Mouse (Mus musculus) limb, embryonic 13.5 days (tissue): Measurements from ENCODE around the gene Fbxo45. TPM values are rescaled to one million over a fixed set of nuclear protein-coding genes. Genes with fewer than 3 reads are reported as not detected.
A peak's percentile ranks its signal among the peaks of the same experiment; 100 is the strongest.

ENCODE experiments used
- ATAC-seq: fragments of 200-750 bp; cut with Nextera tagmentation; 2 replicates; pipeline ENCODE4 v1.8.0; 2017; ENCODE audit warnings: low read depth, moderate number of reproducible peaks, moderate TSS enrichment; ENCODE audit not compliant: low FRiP score
- H3K27ac ChIP-seq: fragments of 300-500 bp; sonication (generic); 2 replicates; pipeline ENCODE4 v1.5.1; 2015; ENCODE audit warnings: inconsistent platforms, mild to moderate bottlenecking, moderate library complexity
- H3K27me3 ChIP-seq: fragments of 300-500 bp; sonication (generic); 2 replicates; pipeline ENCODE4 v1.6.1; 2015; ENCODE audit warnings: mild to moderate bottlenecking, inconsistent platforms
- H3K36me3 ChIP-seq: fragments of 300-500 bp; sonication (generic); 2 replicates; pipeline ENCODE4 v1.6.1; 2015; ENCODE audit warnings: inconsistent platforms, mild to moderate bottlenecking, moderate library complexity
- H3K4me1 ChIP-seq: fragments of 300-500 bp; sonication (generic); 2 replicates; pipeline ENCODE4 v1.6.1; 2015; ENCODE audit warnings: inconsistent platforms
- H3K4me2 ChIP-seq: fragments of 300-500 bp; sonication (generic); replicated peaks from 2 replicates; pipeline ENCODE4 v1.6.1; 2015; ENCODE audit warnings: inconsistent platforms, mild to moderate bottlenecking, moderate library complexity
- H3K4me3 ChIP-seq: fragments of 300-500 bp; sonication (generic); 2 replicates; pipeline ENCODE4 v1.5.1; 2015; ENCODE audit warnings: moderate library complexity, mild to moderate bottlenecking, inconsistent platforms
- H3K9ac ChIP-seq: fragments of 300-500 bp; sonication (generic); 2 replicates; pipeline ENCODE4 v1.6.1; 2015; ENCODE audit warnings: mild to moderate bottlenecking, inconsistent platforms
- H3K9me3 ChIP-seq: fragments of 300-500 bp; sonication (generic); 2 replicates; pipeline ENCODE4 v1.6.1; 2016; ENCODE audit warnings: inconsistent platforms
- WGBS: fragments of 180-500 bp; shearing (Covaris S2); methylation state at CpG from one replicate; pipeline ENCODE4 v1.1.7; 2015; 5-methylcytosine and 5-hydroxymethylcytosine counted together
- microRNA counts: library from miRNA; unstranded; fragments of <30 nt; microRNA quantifications from one replicate; lab custom pipeline; 2016
- microRNA-seq: library from miRNA; unstranded; fragments of <30 nt; microRNA quantifications from one replicate; pipeline ENCODE4, GENCODE M21; 2016
- polyA plus RNA-seq: library from polyadenylated mRNA; unstranded; fragments of >200 nt; fragmentation: Nextera tagmentation; extraction: Ambion mirVana; gene quantifications from 2 replicates; pipeline ENCODE4 v1.2.1, GENCODE M21; 2015

Fbxo45 gene
- polyA plus RNA-seq, 1 experiment from 2014 or later: 10.5 TPM

- Histone ChIP-seq H3K27ac (peak overlapping the region; percentile 63; the same call in 1 of the 2 replicates), H3K4me1 (peaks cover 7% of the 10 kb centered on the region), H3K9ac (peak overlapping the region; percentile 48; the same call in 1 of the 2 replicates), H3K27me3 (no peaks in the 10 kb centered on the region), H3K4me2 (peak overlapping the region; percentile 45), H3K36me3 (no peaks in the 10 kb centered on the region), H3K4me3 (peak overlapping the region; percentile 20), H3K9me3 (no peaks in the 10 kb centered on the region)
- 51% methylated on average over 21 of the region's 21 CpGs for WGBS
- ATAC-seq: no peak
Measured at GRCm38 (mm10) chr16:32200256-32201003, 46.5 kb downstream of the Fbxo45 start.

- Histone ChIP-seq H3K9ac (no peak overlapping the region), H3K4me1 (peaks cover 9% of the 10 kb centered on the region; the same call in 1 of the 2 replicates), H3K4me2 (no peak overlapping the region), H3K27me3 (no peaks in the 10 kb centered on the region), H3K9me3 (no peaks in the 10 kb centered on the region), H3K27ac (no peak overlapping the region), H3K36me3 (no peaks in the 10 kb centered on the region), H3K4me3 (no peak overlapping the region)
- no peak for ATAC-seq
- WGBS: 62% methylated on average over 12 of the region's 12 CpGs
Measured at GRCm38 (mm10) chr16:32190011-32190441, 56.9 kb downstream of the Fbxo45 start.

- Histone ChIP-seq H3K4me3 (no peak overlapping the region), H3K4me2 (no peak overlapping the region), H3K9ac (no peak overlapping the region), H3K36me3 (no peaks in the 10 kb centered on the region), H3K27ac (no peak overlapping the region), H3K4me1 (peaks cover 9% of the 10 kb centered on the region; the same call in 1 of the 2 replicates), H3K27me3 (no peaks in the 10 kb centered on the region), H3K9me3 (no peaks in the 10 kb centered on the region)
- WGBS: 60% methylated on average over 6 of the region's 6 CpGs
- ATAC-seq: no peak
Measured at GRCm38 (mm10) chr16:32189109-32189508, 57.8 kb downstream of the Fbxo45 start.

- no peak for ATAC-seq
- Histone ChIP-seq H3K36me3 (no peaks in the 10 kb centered on the region), H3K9ac (no peak overlapping the region), H3K27ac (no peak overlapping the region), H3K4me3 (no peak overlapping the region), H3K9me3 (no peaks in the 10 kb centered on the region), H3K4me1 (peaks cover 9% of the 10 kb centered on the region; the same call in 1 of the 2 replicates), H3K4me2 (no peak overlapping the region), H3K27me3 (no peaks in the 10 kb centered on the region)
- 95% methylated on average over 5 of the region's 5 CpGs for WGBS
Measured at GRCm38 (mm10) chr16:32186056-32186455, 60.9 kb downstream of the Fbxo45 start.

MicroRNAs encoded within 50 kb of the gene (microRNA counts, 519-probe panel; counts per million panel counts)
- microRNA mmu-miR-1946a (lab: Ali Mortazavi, UCI): not detected

Small RNAs within 50 kb of the gene (microRNA-seq; reads per million reads assigned to microRNA genes)
- not detected for gene Mir1946a

Other genes with a start within 250 kb of the Fbxo45 start
- 16.8 and 18.2 TPM in 2 replicates for gene Senp5, start 243.9 kb downstream of the Fbxo45 start, polyA plus RNA-seq
- gene Pak2, start 167.8 kb downstream of the Fbxo45 start, polyA plus RNA-seq: 30.0 and 32.3 TPM in 2 replicates
- gene Pigx, start 147.4 kb downstream of the Fbxo45 start, polyA plus RNA-seq: 124 and 126 TPM in 2 replicates
- 30.0 and 33.2 TPM in 2 replicates for gene Cep19, start 147.4 kb downstream of the Fbxo45 start, polyA plus RNA-seq
- 12.3 and 14.3 TPM in 2 replicates for gene Nrros, start 81.6 kb downstream of the Fbxo45 start, polyA plus RNA-seq
- 0.36 TPM in 1 of 2 replicates, not detected in the other for gene Bex6, start 67.3 kb downstream of the Fbxo45 start, polyA plus RNA-seq
- gene Wdr53, start 69 bp upstream of the Fbxo45 start, polyA plus RNA-seq: 17.0 and 18.6 TPM in 2 replicates
- gene Smco1, start 24.3 kb upstream of the Fbxo45 start, polyA plus RNA-seq: not detected in 2 replicates
- 37.1 and 37.2 TPM in 2 replicates for gene Rnf168, start 30.3 kb upstream of the Fbxo45 start, polyA plus RNA-seq
- gene Ubxn7, start 85.1 kb upstream of the Fbxo45 start, polyA plus RNA-seq: 29.4 and 35.7 TPM in 2 replicates
- gene Tm4sf19, start 153.3 kb upstream of the Fbxo45 start, polyA plus RNA-seq: not detected in 2 replicates
- gene Tctex1d2, start 172.5 kb upstream of the Fbxo45 start, polyA plus RNA-seq: 25.5 and 29.5 TPM in 2 replicates
- 43.3 and 45.6 TPM in 2 replicates for gene Pcyt1a, start 183.8 kb upstream of the Fbxo45 start, polyA plus RNA-seq
- 0.46 and 0.56 TPM in 2 replicates for gene Slc51a, start 240.7 kb upstream of the Fbxo45 start, polyA plus RNA-seq
- not detected in 2 replicates for gene Zdhhc19, start 249.1 kb upstream of the Fbxo45 start, polyA plus RNA-seq